Mouse (Mus musculus) liver, embryonic 14.5 days (tissue): ENCODE data around the gene Gm4881. TPM values are rescaled to one million over a fixed set of nuclear protein-coding genes. Genes with fewer than 3 reads are reported as not detected.

ENCODE experiments used
- ATAC-seq: fragments of 200-750 bp; cut with Nextera tagmentation; 2 replicates; pipeline ENCODE4 v1.8.0; 2017; ENCODE audit warnings: moderate number of reproducible peaks, mild to moderate bottlenecking, moderate library complexity; ENCODE audit not compliant: insufficient read depth
- DNase-seq, 3 experiments: peaks; one replicate each; pipeline ENCODE4 v3.0.0-alpha.2; 2012 to 2013; ENCODE audit warnings: low read depth in 3 of 3, low spot score in 3 of 3
- H3K27ac ChIP-seq: fragments of 300-500 bp; sonication (generic); 2 replicates; pipeline ENCODE4 v1.5.1; 2014; ENCODE audit warnings: moderate library complexity, mild to moderate bottlenecking, control low read depth, inconsistent platforms
- H3K27me3 ChIP-seq: fragments of 300-500 bp; sonication (generic); 2 replicates; pipeline ENCODE4 v1.6.1; 2014; ENCODE audit warnings: mild to moderate bottlenecking, low read length, moderate library complexity; ENCODE audit not compliant: control insufficient read depth, insufficient read depth
- H3K36me3 ChIP-seq: fragments of 300-500 bp; sonication (generic); replicated peaks from 2 replicates; pipeline ENCODE4 v1.6.1; 2014; ENCODE audit warnings: low read depth; ENCODE audit not compliant: control insufficient read depth, insufficient read depth
- H3K4me1 ChIP-seq, 2 experiments: fragments of 200-500 bp in 1 of 2; fragments of 300-500 bp in 1 of 2; sonication (generic) in 1 of 2; replicated peaks; 2 replicates each; pipeline ENCODE4 v1.6.1; 2012 to 2014; ENCODE audit warnings: antibody characterized with exemption in 1 of 2, inconsistent platforms in 1 of 2, low read length in 1 of 2; ENCODE audit not compliant: control insufficient read depth in 2 of 2, insufficient read depth in 2 of 2
- H3K4me2 ChIP-seq: fragments of 300-500 bp; sonication (generic); 2 replicates; pipeline ENCODE4 v1.6.1; 2014; ENCODE audit warnings: low read depth, mild to moderate bottlenecking, control low read depth, moderate library complexity
- H3K4me3 ChIP-seq, 2 experiments: fragments of 200-500 bp in 1 of 2; fragments of 300-500 bp in 1 of 2; sonication (generic) in 1 of 2; 2 replicates each; pipeline ENCODE4 v1.5.1; 2012 to 2014; ENCODE audit warnings: low read depth in 2 of 2, low read length in 2 of 2, mild to moderate bottlenecking in 2 of 2, control low read depth in 1 of 2, inconsistent platforms in 1 of 2, moderate library complexity in 1 of 2; ENCODE audit not compliant: insufficient read depth in 1 of 2
- H3K9ac ChIP-seq: fragments of 300-500 bp; sonication (generic); replicated peaks from 2 replicates; pipeline ENCODE4 v1.6.1; 2014; ENCODE audit warnings: mild to moderate bottlenecking, control low read depth, moderate library complexity
- H3K9me3 ChIP-seq: fragments of 300-500 bp; sonication (generic); 2 replicates; pipeline ENCODE4 v1.6.1; 2016; ENCODE audit warnings: low read length, mixed read lengths; ENCODE audit not compliant: control insufficient read depth
- CTCF ChIP-seq: IDR thresholded peaks from 2 replicates; pipeline ENCODE4 v1.5.1; 2016; ENCODE audit warnings: antibody characterized with exemption, low read depth, control low read depth
- EP300 ChIP-seq: IDR thresholded peaks from 2 replicates; pipeline ENCODE4 v1.6.1; 2016; ENCODE audit warnings: antibody characterized with exemption, low read depth
- WGBS: fragments of 180-500 bp; shearing (Covaris S2); extraction: QIAGEN DNeasy Blood & Tissue Kit; methylation state at CpG from one replicate; pipeline ENCODE4 v1.1.7; 2014; ENCODE audit not compliant: insufficient replicate concordance; 5-methylcytosine and 5-hydroxymethylcytosine counted together
- polyA plus RNA-seq, 2 experiments: library from polyadenylated mRNA; depleted of rRNA in 1 of 2; stranded (reverse) in 1 of 2; unstranded in 1 of 2; fragments of >200 nt; fragmentation: Nextera tagmentation in 1 of 2; extraction: Ambion mirVana in 1 of 2; gene quantifications; 2 replicates each; pipeline versions ENCODE4 v1.2.1 to v1.2.3; 2012 to 2014

Gene Gm4881
- polyA plus RNA-seq, 2 experiments = not detected

DNA sequence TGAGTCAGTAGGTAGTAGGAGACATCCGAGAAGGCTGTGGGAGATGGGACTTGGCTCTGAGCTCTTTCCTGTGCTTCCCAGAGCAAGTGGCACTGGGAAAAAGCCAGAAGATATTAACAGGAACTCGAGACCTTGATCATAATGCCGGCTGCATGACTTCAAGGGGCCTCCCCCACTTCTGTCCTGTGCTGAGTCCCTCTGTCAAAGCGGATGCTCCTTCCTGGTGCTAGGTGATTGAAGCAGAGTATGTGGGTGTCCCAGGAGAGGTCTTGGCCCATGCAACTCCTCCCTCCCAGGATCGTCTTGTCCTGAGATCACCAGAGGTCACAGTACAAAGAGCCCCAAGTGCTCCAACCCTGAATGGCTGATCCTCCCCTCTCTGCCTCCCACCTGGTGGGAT is 29.6 kb upstream of the Gm4881 start:
- Histone ChIP-seq H3K27me3 (no peaks in the 10 kb centered on the region), H3K36me3 (no peaks in the 10 kb centered on the region)
- no peak for ATAC-seq

DNA sequence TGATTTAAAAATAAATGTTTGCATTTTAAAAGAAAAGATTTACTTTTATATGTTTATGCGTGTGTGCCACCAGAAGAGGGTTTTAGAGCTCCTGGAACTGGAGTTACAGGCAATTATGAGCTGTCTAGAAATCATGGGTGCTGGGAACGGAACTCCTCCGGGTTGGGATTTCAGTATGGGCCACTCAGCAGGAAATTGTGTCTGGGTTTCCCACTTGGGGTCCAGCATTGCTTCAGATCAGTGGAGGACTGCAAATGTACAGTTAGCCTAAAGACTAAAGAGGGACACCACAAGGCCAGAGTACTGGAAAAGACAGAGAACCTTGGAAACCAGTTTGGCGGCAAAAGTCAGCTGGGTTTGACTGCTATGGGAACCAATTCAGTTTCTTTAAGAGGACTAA is 28.9 kb upstream of the Gm4881 start:
- H3K9ac ChIP-seq = no peak overlapping the region; the same call in 1 of the 2 replicates
- no peak overlapping the region for H3K27ac ChIP-seq
- no peaks in the 10 kb centered on the region for H3K36me3 ChIP-seq
- no peak overlapping the region for H3K4me3 ChIP-seq
- no peaks in the 10 kb centered on the region for H3K9me3 ChIP-seq
- H3K4me1 ChIP-seq = no peaks in the 10 kb centered on the region; a peak in 1 of 4 replicates
- no peak for ATAC-seq
- 74% methylated on average over 4 of the region's 4 CpGs for WGBS
- no peak for DNase-seq
- TF ChIP-seq EP300 = no peak
- TF ChIP-seq CTCF = no peak
- peak overlapping the region; percentile 92 for H3K4me2 ChIP-seq
- H3K27me3 ChIP-seq = no peaks in the 10 kb centered on the region

More for the DNA sequence above, 29.6 kb upstream of the Gm4881 start:
- TF ChIP-seq EP300 (no peak), CTCF (no peak)
- 56% methylated on average over 5 of the region's 5 CpGs for WGBS
- no peak overlapping the region for H3K9ac ChIP-seq
- H3K4me1 ChIP-seq = no peaks in the 10 kb centered on the region; a peak in 1 of 4 replicates
- H3K4me2 ChIP-seq = no peak overlapping the region
- no peaks in the 10 kb centered on the region for H3K9me3 ChIP-seq
- H3K27ac ChIP-seq = no peak overlapping the region
- no peak overlapping the region for H3K4me3 ChIP-seq
- DNase-seq = no peak

DNA sequence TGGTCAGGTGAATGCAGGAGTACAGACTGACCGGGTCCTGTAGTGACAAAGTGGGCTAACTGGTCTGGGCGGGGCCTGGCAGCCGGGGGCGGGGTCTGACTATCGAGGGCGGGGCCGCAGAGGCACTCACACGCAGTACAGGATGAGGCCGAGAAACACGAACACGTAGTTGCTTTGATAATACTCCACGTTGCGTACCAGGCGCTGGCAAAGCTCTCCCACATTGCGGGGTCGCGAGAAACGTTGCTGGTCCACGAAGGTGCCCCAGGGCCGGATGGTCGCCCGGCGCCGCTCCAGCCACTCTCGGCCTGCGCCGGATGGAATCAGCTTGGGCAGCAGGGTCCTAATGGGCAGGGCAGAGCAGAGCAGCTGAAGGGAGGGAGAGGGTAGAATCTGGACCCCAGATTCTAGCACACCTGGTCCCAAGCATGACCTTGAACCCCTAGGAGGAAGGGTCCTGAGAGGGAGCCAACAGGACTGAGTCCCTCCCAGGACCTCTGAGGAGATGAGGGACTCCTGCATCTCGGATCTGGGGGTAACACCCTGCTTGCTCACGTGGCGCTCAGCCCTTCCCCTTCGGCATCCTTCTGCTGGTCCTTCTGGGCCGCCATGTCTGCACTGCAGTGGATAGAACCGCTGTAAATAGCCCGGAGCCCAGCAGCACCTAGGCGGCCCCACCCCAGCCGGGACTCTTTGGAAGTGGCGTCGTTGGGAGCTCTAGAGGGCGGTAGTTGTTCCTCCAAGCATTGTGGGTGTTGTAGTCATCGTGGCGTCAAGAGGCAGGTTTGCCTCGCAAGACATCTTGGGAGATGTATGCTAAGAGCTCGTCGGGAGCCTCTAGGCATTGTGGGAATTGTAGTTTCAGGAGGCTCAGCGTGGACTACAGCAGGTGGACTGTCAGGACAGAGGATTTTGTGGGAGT is 27.9 kb upstream of the Gm4881 start, which contains the start of gene Rabac1:
Gene Rabac1, minus strand, starts transcription at position 783 of the 922 bp plus-strand sequence.
- peak within 1 kb of the TSS; percentile 76 for H3K9ac ChIP-seq
- peak within 1 kb of the TSS; percentile 58 for H3K27ac ChIP-seq

DNA sequence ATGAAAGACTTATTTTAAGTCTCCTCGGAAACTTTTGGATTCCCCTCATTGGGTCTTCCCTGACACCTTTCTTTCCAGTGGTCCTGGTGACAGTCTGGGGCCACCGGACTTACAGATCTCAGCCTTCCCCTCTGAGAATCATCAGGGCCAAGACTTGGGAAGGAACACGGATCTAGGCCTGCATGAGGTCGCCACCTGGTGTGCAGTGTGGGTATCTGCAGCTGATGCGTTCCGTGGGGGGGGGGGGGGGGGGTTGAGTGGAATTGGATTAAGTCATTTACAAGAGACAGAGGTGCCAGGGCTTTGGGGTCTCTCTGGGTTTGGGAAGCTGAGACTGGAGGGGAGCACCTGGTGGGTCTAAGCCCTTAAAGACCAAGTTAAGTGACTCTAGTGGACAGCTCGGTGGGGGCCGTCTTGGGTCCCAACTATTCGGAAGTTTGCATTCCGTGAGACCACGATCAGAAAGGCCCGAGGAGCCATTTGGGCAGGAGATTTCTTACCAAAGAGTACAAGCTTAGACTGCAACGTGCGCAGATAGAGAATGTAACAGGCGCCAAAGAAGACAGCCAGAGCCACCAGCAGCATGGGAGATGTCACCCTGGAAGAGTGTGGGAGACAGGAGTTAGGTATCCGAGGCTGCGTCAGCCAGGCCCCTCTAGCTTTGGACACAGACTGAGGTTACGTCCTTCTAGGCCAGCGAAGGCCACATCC is 27.1 kb upstream of the Gm4881 start:
- DNase-seq (peak in 2 of 3 experiments; percentile 30 to 36), ATAC-seq (no peak)
- Histone ChIP-seq H3K4me1 (no peaks in the 10 kb centered on the region; a peak in 1 of 4 replicates), H3K27ac (no peak overlapping the region; the same call in 1 of the 2 replicates), H3K4me3 (peak overlapping the region; percentile 74 to 79), H3K9ac (peak overlapping the region; percentile 55), H3K27me3 (no peaks in the 10 kb centered on the region), H3K36me3 (no peaks in the 10 kb centered on the region), H3K4me2 (peak overlapping the region; percentile 92), H3K9me3 (no peaks in the 10 kb centered on the region)
- TF ChIP-seq CTCF (peak; percentile 86), EP300 (no peak)
- WGBS = 7% methylated on average over 19 of the region's 19 CpGs

More for the DNA sequence above, 27.9 kb upstream of the Gm4881 start, which contains the start of gene Rabac1:
- H3K27me3 ChIP-seq = no peaks in the 10 kb centered on the region
- under 1% methylated on average over 45 of the region's 45 CpGs for WGBS
- ATAC-seq (peak; percentile 91), DNase-seq (peak; percentile 91 to 96 (median 92))
- TF ChIP-seq EP300 (no peak), CTCF (peak; percentile 68)
- no peaks in the 10 kb centered on the region for H3K36me3 ChIP-seq
- peak within 1 kb of the TSS; percentile 74 to 79 for H3K4me3 ChIP-seq
- peak within 1 kb of the TSS; percentile 92 for H3K4me2 ChIP-seq
- H3K9me3 ChIP-seq = no peaks in the 10 kb centered on the region
- H3K4me1 ChIP-seq = no peaks in the 10 kb centered on the region; a peak in 1 of 4 replicates

DNA sequence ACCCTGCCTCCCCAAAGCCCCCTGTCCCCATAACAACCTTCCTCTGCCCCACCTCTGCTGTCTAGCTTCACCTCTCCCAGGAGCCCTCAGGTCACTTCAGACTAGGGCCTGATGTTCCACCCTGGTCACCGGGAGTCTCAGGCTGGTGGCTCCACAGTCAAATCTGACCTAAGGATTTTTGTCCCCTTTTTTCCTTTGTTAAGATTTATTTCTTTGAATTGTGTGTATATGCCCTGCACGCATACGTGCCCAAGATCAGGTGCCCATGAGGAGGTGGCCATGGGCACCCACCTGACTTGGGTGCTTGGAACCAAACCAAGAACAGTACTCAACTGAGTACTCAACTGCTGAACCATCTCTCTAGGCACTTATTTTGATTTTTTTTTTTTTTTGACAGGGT is 26.0 kb upstream of the Gm4881 start:
- Histone ChIP-seq H3K36me3 (no peaks in the 10 kb centered on the region), H3K4me1 (no peaks in the 10 kb centered on the region; a peak in 1 of 4 replicates), H3K9me3 (no peaks in the 10 kb centered on the region), H3K27me3 (no peaks in the 10 kb centered on the region), H3K9ac (no peak overlapping the region), H3K4me3 (no peak overlapping the region), H3K27ac (no peak overlapping the region), H3K4me2 (no peak overlapping the region)
- TF ChIP-seq EP300 = no peak
- no peak for TF ChIP-seq CTCF
- WGBS = 74% methylated on average over 3 of the region's 3 CpGs
- no peak for ATAC-seq
- DNase-seq = no peak
